ENCODE assay signal across 11 mouse cellular contexts in the genomic region with DNA sequence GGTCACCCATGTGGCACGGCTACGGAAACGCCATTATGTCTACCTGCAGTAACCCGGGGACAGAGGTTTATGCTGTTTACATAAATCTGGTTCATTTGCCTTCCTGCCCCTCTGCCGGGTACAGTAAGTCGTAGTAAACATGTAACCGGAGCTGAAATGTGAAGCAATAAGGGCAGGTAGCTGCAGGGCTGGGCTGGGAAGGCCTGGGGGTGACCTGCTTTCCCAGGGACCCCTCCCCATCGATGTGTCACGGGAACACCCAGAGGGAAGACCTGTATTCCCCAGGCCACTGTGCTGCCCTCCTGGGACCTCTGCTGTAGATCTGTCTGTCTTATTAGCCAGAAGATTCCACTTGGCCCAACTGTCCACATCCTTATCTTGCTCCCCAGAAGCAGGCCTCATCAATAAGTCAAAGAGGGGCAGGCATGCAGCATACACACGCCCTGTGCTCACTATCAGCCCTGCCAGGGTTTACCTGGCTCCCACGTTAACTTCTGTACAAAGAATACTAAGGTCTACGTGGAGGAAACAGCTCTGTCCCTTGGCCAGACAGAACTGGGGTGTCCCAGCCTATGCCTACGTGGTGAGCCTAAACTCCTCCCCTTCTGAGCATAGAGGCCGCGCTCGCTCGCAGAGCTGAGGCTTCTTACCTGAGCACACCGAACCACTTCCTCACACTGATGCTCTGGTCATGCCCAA. TPM values are rescaled to one million over a fixed set of nuclear protein-coding genes. Genes with fewer than 3 reads are reported as not detected.
DNase-seq lines count a peak whose midpoint lies in the region; ATAC-seq and TF ChIP-seq lines count a peak whose summit lies in the region.
"Had no signal": no experiment of that assay in that cellular context is flagged by ENCODE, and none has a peak within 500 bp of the region (broad histone marks: within the 10 kb centered on the region; RNA-seq: fewer than 3 reads in every experiment).

No protein-coding gene starts in this region.

- peak; percentile 94 for TF ChIP-seq EP300 in liver, postnatal 0 days (IDR thresholded peaks at IDR 0.05; ENCODE audit: low read depth)

- H3K27ac ChIP-seq in kidney, embryonic 16.5 days (ENCODE audit: low read length) = no peak overlapping the region
- peak overlapping the region; percentile 86 for H3K27ac ChIP-seq in liver, postnatal 0 days (ENCODE audit: low read depth)
- H3K27ac ChIP-seq in midbrain, embryonic 16.5 days (ENCODE audit: low read length) = no peak overlapping the region
- H3K27ac ChIP-seq: lung, embryonic 15.5 days had no signal

- ATAC-seq in kidney, embryonic 16.5 days (ENCODE audit: low FRiP score, low TSS enrichment) = no peak
- peak; percentile 36 for ATAC-seq in inflammation-experienced regulatory T-cells, adult 6 months
- peak; percentile 81 for ATAC-seq in liver, postnatal 0 days
- ATAC-seq in frontal cortex, adult (ENCODE audit: low TSS enrichment) = no peak
- no peak for ATAC-seq in midbrain, embryonic 16.5 days

- DNase-seq in kidney, adult 11 months = no peak
- peak; percentile 43 for DNase-seq in T-cell, adult 2 months (ENCODE audit: low spot score)
- DNase-seq in liver, postnatal 0 days = peak; percentile 54
- DNase-seq in lung, adult 2 months = no peak
- DNase-seq: cerebellum, adult 2 months; gastrocnemius, postnatal 14 days had no signal

- no peak for TF ChIP-seq CTCF in liver, postnatal 0 days (IDR thresholded peaks at IDR 0.05; ENCODE audit: low read depth)
- no peak for TF ChIP-seq CTCF in lung, adult 2 months (IDR thresholded peaks at IDR 0.05; ENCODE audit: insufficient read depth, low read length)

- H3K36me3 ChIP-seq in kidney, embryonic 16.5 days (ENCODE audit: insufficient read depth, low read length) = peaks cover 9% of the 10 kb centered on the region
- peaks cover 59% of the 10 kb centered on the region for H3K36me3 ChIP-seq in liver, postnatal 0 days (replicated peaks; ENCODE audit: insufficient read depth, low read length)
- no peaks in the 10 kb centered on the region for H3K36me3 ChIP-seq in midbrain, embryonic 16.5 days (ENCODE audit: control insufficient read depth, insufficient read depth, low read length)

- peaks cover 54% of the 10 kb centered on the region for H3K4me1 ChIP-seq in kidney, embryonic 16.5 days (ENCODE audit: insufficient read depth, low read length)
- peaks cover 72% of the 10 kb centered on the region for H3K4me1 ChIP-seq in liver, postnatal 0 days (ENCODE audit: insufficient read depth)
- peaks cover 8% of the 10 kb centered on the region for H3K4me1 ChIP-seq in midbrain, embryonic 16.5 days (ENCODE audit: control insufficient read depth, insufficient read depth, low read length)
- H3K4me1 ChIP-seq in lung, adult 2 months (ENCODE audit: control insufficient read depth, insufficient read depth, low read length) = peaks cover 28% of the 10 kb centered on the region

- H3K9me3 ChIP-seq in kidney, embryonic 16.5 days (ENCODE audit: low read length) = no peaks in the 10 kb centered on the region
- no peaks in the 10 kb centered on the region for H3K9me3 ChIP-seq in liver, postnatal 0 days (ENCODE audit: low read length)
- H3K9me3 ChIP-seq in midbrain, embryonic 16.5 days (replicated peaks; ENCODE audit: control insufficient read depth, low read length, poor library complexity, severe bottlenecking) = no peaks in the 10 kb centered on the region
- H3K9me3 ChIP-seq: lung, embryonic 15.5 days had no signal

- peak overlapping the region; percentile 10; the same call in 1 of the 2 replicates for H3K9ac ChIP-seq in kidney, embryonic 16.5 days (replicated peaks; ENCODE audit: low read length)
- 0 out of 2 replicates have a peak overlapping the region, but pooled peaks have one; percentile 30 for H3K9ac ChIP-seq in liver, postnatal 0 days (replicated peaks)
- H3K9ac ChIP-seq in midbrain, embryonic 16.5 days (ENCODE audit: low read depth, low read length) = no peak overlapping the region
- H3K9ac ChIP-seq: lung, embryonic 15.5 days had no signal

- TF ChIP-seq POLR2A in lung, adult 2 months (IDR thresholded peaks at IDR 0.05; ENCODE audit: borderline replicate concordance, extremely low read depth, low read depth, low read length) = no peak

- no peak overlapping the region for H3K4me3 ChIP-seq in kidney, embryonic 16.5 days (ENCODE audit: low read length)
- no peak overlapping the region for H3K4me3 ChIP-seq in liver, postnatal 0 days (ENCODE audit: low read depth, low read length)
- no peak overlapping the region for H3K4me3 ChIP-seq in midbrain, embryonic 16.5 days (ENCODE audit: low read depth, low read length)
- no peak overlapping the region for H3K4me3 ChIP-seq in lung, adult 2 months (replicated peaks; ENCODE audit: extremely low read depth, low read depth, low read length)
- H3K4me3 ChIP-seq: lung, embryonic 15.5 days had no signal

- no peak overlapping the region for H3K4me2 ChIP-seq in kidney, embryonic 16.5 days (replicated peaks; ENCODE audit: low read depth, low read length)
- H3K4me2 ChIP-seq in liver, postnatal 0 days (ENCODE audit: low read depth, low read length) = peak overlapping the region; percentile 23
- H3K4me2 ChIP-seq in midbrain, embryonic 16.5 days (ENCODE audit: low read length) = no peak overlapping the region
- H3K4me2 ChIP-seq: lung, embryonic 15.5 days had no signal

- H3K27me3 ChIP-seq in kidney, embryonic 16.5 days (ENCODE audit: insufficient read depth, low read length) = no peaks in the 10 kb centered on the region
- no peaks in the 10 kb centered on the region for H3K27me3 ChIP-seq in liver, postnatal 0 days (ENCODE audit: insufficient read depth, low read length)
- no peaks in the 10 kb centered on the region; the same call in 1 of the 2 replicates for H3K27me3 ChIP-seq in midbrain, embryonic 16.5 days (ENCODE audit: control insufficient read depth, insufficient read depth, low read depth, low read length)
- H3K27me3 ChIP-seq: lung, embryonic 15.5 days had no signal

- WGBS in kidney, embryonic 16.5 days = 64% methylated on average over 18 of the region's 18 CpGs
- WGBS in liver, postnatal 0 days (ENCODE audit: insufficient replicate concordance) = 42% methylated on average over 18 of the region's 18 CpGs
- WGBS in midbrain, embryonic 16.5 days = 90% methylated on average over 18 of the region's 18 CpGs
- 84% methylated on average over 18 of the region's 18 CpGs for WGBS in lung, adult 2 months

RNA-seq across cellular contexts. Expression of gene Ldlrap1, which starts 16.0 kb away (rescaled TPM):
- 21.7 and 23.1 TPM in 2 replicates for polyA plus RNA-seq in kidney, embryonic 16.5 days (2015; fragmentation: Nextera tagmentation; extraction: Ambion mirVana)
- 10 to 100 TPM; 14.2 to 31.3 (median 24.4) TPM for polyA plus RNA-seq in inflammation-experienced regulatory T-cells, adult 6 months (2017; shearing (Covaris generic))
- polyA plus RNA-seq in liver, postnatal 0 days (2015; fragmentation: Nextera tagmentation; extraction: Ambion mirVana) = 14.8 and 15.4 TPM in 2 replicates
- 2.1 and 2.4 TPM in 2 replicates for polyA plus RNA-seq in midbrain, embryonic 16.5 days (2015; fragmentation: Nextera tagmentation; extraction: Ambion mirVana)
- 23.3 and 30.6 TPM in 2 replicates for polyA plus RNA-seq in lung, adult 2 months (2012; rRNA removed)

RNA-seq across cellular contexts. Expression of gene Man1c1, which starts 47.7 kb away (rescaled TPM):
- polyA plus RNA-seq in kidney, embryonic 16.5 days (2015; fragmentation: Nextera tagmentation; extraction: Ambion mirVana) = 3.5 and 3.7 TPM in 2 replicates
- polyA plus RNA-seq in inflammation-experienced regulatory T-cells, adult 6 months (2017; shearing (Covaris generic)) = 1 to 10 TPM in 2 of 3 experiments, under 1 TPM in 1; 0.90 to 1.9 (median 1.1) TPM
- polyA plus RNA-seq in liver, postnatal 0 days (2015; fragmentation: Nextera tagmentation; extraction: Ambion mirVana) = 1.5 and 1.7 TPM in 2 replicates
- 2.9 and 3.2 TPM in 2 replicates for polyA plus RNA-seq in midbrain, embryonic 16.5 days (2015; fragmentation: Nextera tagmentation; extraction: Ambion mirVana)
- 14.5 and 15.7 TPM in 2 replicates for polyA plus RNA-seq in lung, adult 2 months (2012; rRNA removed)

Comparison
In these comparisons a context has a peak if more than half of its experiments do, and no peak if none do; other contexts are left out.
1. ATAC-seq: peak in inflammation-experienced regulatory T-cells, adult 6 months (single experiment) and liver, postnatal 0 days (single experiment); none in kidney, embryonic 16.5 days (single experiment), frontal cortex, adult (single experiment) and midbrain, embryonic 16.5 days (single experiment).
2. DNase-seq: peak in T-cell, adult 2 months (single experiment) and liver, postnatal 0 days (single experiment); none in kidney, adult 11 months (single experiment) and lung, adult 2 months (single experiment).